Mouse (Mus musculus): Measurements from ENCODE around the gene Prpf4. TPM values are rescaled to one million over a fixed set of nuclear protein-coding genes. Genes with fewer than 3 reads are reported as not detected.

The Prpf4 gene
- polyA plus RNA-seq, 1 experiment from 2014 or later = 15.3 TPM

- H3K27ac ChIP-seq (replicated peaks) = no peak overlapping the region
- H3K27me3 ChIP-seq (replicated peaks) = no peaks in the 10 kb centered on the region
- H3K9ac ChIP-seq (replicated peaks) = no peak overlapping the region
- no peak for ATAC-seq (ENCODE audit: low FRiP score)
- peaks cover 65% of the 10 kb centered on the region for H3K36me3 ChIP-seq
- H3K4me2 ChIP-seq = no peak overlapping the region
- no peak overlapping the region for H3K4me3 ChIP-seq (replicated peaks)
- H3K9me3 ChIP-seq (replicated peaks) = no peaks in the 10 kb centered on the region
- no peaks in the 10 kb centered on the region for H3K4me1 ChIP-seq
- 12% methylated on average over 6 of the region's 6 CpGs for WGBS
Measured at GRCm38 (mm10) chr4:62393459-62393858, 15.1 kb upstream of the Prpf4 start.

GRCm38 (mm10) chr4:62395806-62396205, 12.8 kb upstream of the Prpf4 start:
- no peaks in the 10 kb centered on the region for H3K4me1 ChIP-seq
- no peak for ATAC-seq (ENCODE audit: low FRiP score)
- no peak overlapping the region for H3K27ac ChIP-seq (replicated peaks)
- H3K4me2 ChIP-seq = no peak overlapping the region
- H3K27me3 ChIP-seq (replicated peaks) = no peaks in the 10 kb centered on the region
- H3K9ac ChIP-seq (replicated peaks) = no peak overlapping the region
- no peak overlapping the region for H3K4me3 ChIP-seq (replicated peaks)
- no peaks in the 10 kb centered on the region for H3K9me3 ChIP-seq (replicated peaks)
- WGBS = 100% methylated on average over 1 of the region's 1 CpGs
- peaks cover 67% of the 10 kb centered on the region for H3K36me3 ChIP-seq

GRCm38 (mm10) chr4:62397616-62398365, 10.8 kb upstream of the Prpf4 start:
- H3K36me3 ChIP-seq = peaks cover 75% of the 10 kb centered on the region
- ATAC-seq (ENCODE audit: low FRiP score) = no peak
- H3K27me3 ChIP-seq (replicated peaks) = no peaks in the 10 kb centered on the region
- no peak overlapping the region for H3K4me2 ChIP-seq
- H3K4me3 ChIP-seq (replicated peaks) = no peak overlapping the region
- 89% methylated on average over 4 of the region's 4 CpGs for WGBS
- H3K4me1 ChIP-seq = no peaks in the 10 kb centered on the region
- H3K9ac ChIP-seq (replicated peaks) = no peak overlapping the region
- H3K27ac ChIP-seq (replicated peaks) = no peak overlapping the region
- H3K9me3 ChIP-seq (replicated peaks) = no peaks in the 10 kb centered on the region

- Histone ChIP-seq H3K27me3 (replicated peaks) (no peaks in the 10 kb centered on the region), H3K9ac (replicated peaks) (no peak overlapping the region), H3K36me3 (peaks cover 73% of the 10 kb centered on the region), H3K9me3 (replicated peaks) (no peaks in the 10 kb centered on the region), H3K4me2 (no peak overlapping the region), H3K4me1 (no peaks in the 10 kb centered on the region), H3K27ac (replicated peaks) (no peak overlapping the region), H3K4me3 (replicated peaks) (no peak overlapping the region)
- 96% methylated on average over 3 of the region's 3 CpGs for WGBS
- ATAC-seq (ENCODE audit: low FRiP score) = no peak
Measured at GRCm38 (mm10) chr4:62398956-62399355, 9.6 kb upstream of the Prpf4 start.

GRCm38 (mm10) chr4:62406133-62406532, 2.5 kb upstream of the Prpf4 start:
- no peaks in the 10 kb centered on the region for H3K9me3 ChIP-seq (replicated peaks)
- H3K9ac ChIP-seq (replicated peaks) = no peak overlapping the region
- H3K36me3 ChIP-seq = peaks cover 18% of the 10 kb centered on the region
- ATAC-seq (ENCODE audit: low FRiP score) = no peak
- H3K4me1 ChIP-seq = peaks cover 43% of the 10 kb centered on the region
- H3K27me3 ChIP-seq (replicated peaks) = no peaks in the 10 kb centered on the region
- no peak overlapping the region for H3K4me3 ChIP-seq (replicated peaks)
- peak overlapping the region; percentile 13; the same call in 1 of the 2 replicates for H3K4me2 ChIP-seq
- 77% methylated on average over 4 of the region's 4 CpGs for WGBS
- no peak overlapping the region for H3K27ac ChIP-seq (replicated peaks)

GRCm38 (mm10) chr4:62407730-62408582, 641 bp upstream of the Prpf4 start:
- under 1% methylated on average over 35 of the region's 35 CpGs for WGBS
- peaks cover 43% of the 10 kb centered on the region for H3K4me1 ChIP-seq

GRCm38 (mm10) chr4:62409615-62410014, 1.0 kb downstream of the Prpf4 start:
- WGBS = 37% methylated on average over 6 of the region's 6 CpGs
- Histone ChIP-seq H3K36me3 (peaks cover 28% of the 10 kb centered on the region), H3K9ac (replicated peaks) (peak overlapping the region; percentile 86), H3K9me3 (replicated peaks) (no peaks in the 10 kb centered on the region), H3K4me3 (replicated peaks) (peak overlapping the region; percentile 85), H3K27ac (replicated peaks) (no peak overlapping the region), H3K4me2 (peak overlapping the region; percentile 75), H3K4me1 (peaks cover 40% of the 10 kb centered on the region), H3K27me3 (replicated peaks) (no peaks in the 10 kb centered on the region)
- ATAC-seq (ENCODE audit: low FRiP score) = no peak

More at GRCm38 (mm10) chr4:62407730-62408582, 641 bp upstream of the Prpf4 start:
- ATAC-seq (ENCODE audit: low FRiP score) = peak; percentile 72
- Histone ChIP-seq H3K4me3 (replicated peaks) (peak overlapping the region; percentile 85), H3K9me3 (replicated peaks) (no peaks in the 10 kb centered on the region), H3K9ac (replicated peaks) (peak overlapping the region; percentile 63), H3K36me3 (peaks cover 16% of the 10 kb centered on the region), H3K27ac (replicated peaks) (peak overlapping the region; percentile 88), H3K27me3 (replicated peaks) (no peaks in the 10 kb centered on the region), H3K4me2 (peak overlapping the region; percentile 57)

- peak overlapping the region; percentile 75 for H3K4me2 ChIP-seq
- no peak overlapping the region for H3K9ac ChIP-seq (replicated peaks)
- 88% methylated on average over 2 of the region's 2 CpGs for WGBS
- H3K27me3 ChIP-seq (replicated peaks) = no peaks in the 10 kb centered on the region
- no peaks in the 10 kb centered on the region for H3K9me3 ChIP-seq (replicated peaks)
- peaks cover 35% of the 10 kb centered on the region for H3K4me1 ChIP-seq
- H3K27ac ChIP-seq (replicated peaks) = no peak overlapping the region
- peaks cover 35% of the 10 kb centered on the region for H3K36me3 ChIP-seq
- no peak for ATAC-seq (ENCODE audit: low FRiP score)
- H3K4me3 ChIP-seq (replicated peaks) = 0 out of 2 replicates have a peak overlapping the region, but pooled peaks have one; percentile 85
Measured at GRCm38 (mm10) chr4:62410325-62410724, 1.7 kb downstream of the Prpf4 start.

- WGBS = 92% methylated on average over 10 of the region's 10 CpGs
Measured at GRCm38 (mm10) chr4:62411606-62412005, 3.0 kb downstream of the Prpf4 start.

GRCm38 (mm10) chr4:62418448-62418847, 9.9 kb downstream of the Prpf4 start:
- 76% methylated on average over 8 of the region's 8 CpGs for WGBS
- Histone ChIP-seq H3K36me3 (peaks cover 96% of the 10 kb centered on the region), H3K9ac (replicated peaks) (no peak overlapping the region), H3K4me2 (no peak overlapping the region), H3K4me3 (replicated peaks) (no peak overlapping the region), H3K27me3 (replicated peaks) (no peaks in the 10 kb centered on the region), H3K4me1 (no peaks in the 10 kb centered on the region), H3K27ac (replicated peaks) (no peak overlapping the region), H3K9me3 (replicated peaks) (no peaks in the 10 kb centered on the region)
- no peak for ATAC-seq (ENCODE audit: low FRiP score)

More at GRCm38 (mm10) chr4:62411606-62412005, 3.0 kb downstream of the Prpf4 start:
- H3K9me3 ChIP-seq (replicated peaks) = no peaks in the 10 kb centered on the region
- H3K4me1 ChIP-seq = peaks cover 23% of the 10 kb centered on the region
- no peak overlapping the region for H3K4me3 ChIP-seq (replicated peaks)
- no peaks in the 10 kb centered on the region for H3K27me3 ChIP-seq (replicated peaks)
- no peak overlapping the region for H3K9ac ChIP-seq (replicated peaks)
- H3K36me3 ChIP-seq = peaks cover 48% of the 10 kb centered on the region
- H3K27ac ChIP-seq (replicated peaks) = no peak overlapping the region
- no peak overlapping the region for H3K4me2 ChIP-seq
- ATAC-seq (ENCODE audit: low FRiP score) = no peak

- no peak overlapping the region for H3K4me2 ChIP-seq
- H3K4me3 ChIP-seq (replicated peaks) = no peak overlapping the region
- H3K4me1 ChIP-seq = no peaks in the 10 kb centered on the region
- no peak for ATAC-seq (ENCODE audit: low FRiP score)
- H3K36me3 ChIP-seq = peaks cover 98% of the 10 kb centered on the region
- H3K27me3 ChIP-seq (replicated peaks) = no peaks in the 10 kb centered on the region
- H3K9ac ChIP-seq (replicated peaks) = no peak overlapping the region
- H3K9me3 ChIP-seq (replicated peaks) = no peaks in the 10 kb centered on the region
- no peak overlapping the region for H3K27ac ChIP-seq (replicated peaks)
- WGBS = 96% methylated on average over 6 of the region's 6 CpGs
Measured at GRCm38 (mm10) chr4:62419091-62419490, 10.5 kb downstream of the Prpf4 start.

- Histone ChIP-seq H3K9me3 (replicated peaks) (no peaks in the 10 kb centered on the region), H3K4me2 (no peak overlapping the region), H3K27ac (replicated peaks) (no peak overlapping the region), H3K4me3 (replicated peaks) (no peak overlapping the region), H3K4me1 (no peaks in the 10 kb centered on the region), H3K9ac (replicated peaks) (no peak overlapping the region), H3K36me3 (peaks cover 49% of the 10 kb centered on the region), H3K27me3 (replicated peaks) (no peaks in the 10 kb centered on the region)
- WGBS = 96% methylated on average over 4 of the region's 4 CpGs
- no peak for ATAC-seq (ENCODE audit: low FRiP score)
Measured at GRCm38 (mm10) chr4:62425891-62426290, 17.3 kb downstream of the Prpf4 start.

Measured in neural tube, embryonic 15.5 days (tissue).